Mouse (Mus musculus) hematopoietic stem cell, adult 5-6 weeks (primary cell): Measurements from ENCODE around the gene Sdk2. TPM values are rescaled to one million over a fixed set of nuclear protein-coding genes. Genes with fewer than 3 reads are reported as not detected.

Source experiments
- ATAC-seq, 2 experiments: fragments of 125-278 bp in 1 of 2; replicated peaks in 1 of 2; 2 replicates each; pipeline ENCODE4 v1.8.0; 2016 to 2017; ENCODE audit warnings: inconsistent platforms in 2 of 2, mild to moderate bottlenecking in 2 of 2, moderate number of reproducible peaks in 2 of 2, low read depth in 1 of 2, moderate TSS enrichment in 1 of 2; ENCODE audit not compliant: low FRiP score in 2 of 2, poor library complexity in 2 of 2, severe bottlenecking in 2 of 2, insufficient read depth in 1 of 2, low TSS enrichment in 1 of 2
- total RNA-seq: library from RNA; stranded (forward); fragments of 172-1452, 232-1000 nt; gene quantifications from 2 replicates; pipeline ENCODE4 v1.2.3, GENCODE M21; 2017

The Sdk2 gene
- total RNA-seq, 1 experiment from 2014 or later: not detected

DNA sequence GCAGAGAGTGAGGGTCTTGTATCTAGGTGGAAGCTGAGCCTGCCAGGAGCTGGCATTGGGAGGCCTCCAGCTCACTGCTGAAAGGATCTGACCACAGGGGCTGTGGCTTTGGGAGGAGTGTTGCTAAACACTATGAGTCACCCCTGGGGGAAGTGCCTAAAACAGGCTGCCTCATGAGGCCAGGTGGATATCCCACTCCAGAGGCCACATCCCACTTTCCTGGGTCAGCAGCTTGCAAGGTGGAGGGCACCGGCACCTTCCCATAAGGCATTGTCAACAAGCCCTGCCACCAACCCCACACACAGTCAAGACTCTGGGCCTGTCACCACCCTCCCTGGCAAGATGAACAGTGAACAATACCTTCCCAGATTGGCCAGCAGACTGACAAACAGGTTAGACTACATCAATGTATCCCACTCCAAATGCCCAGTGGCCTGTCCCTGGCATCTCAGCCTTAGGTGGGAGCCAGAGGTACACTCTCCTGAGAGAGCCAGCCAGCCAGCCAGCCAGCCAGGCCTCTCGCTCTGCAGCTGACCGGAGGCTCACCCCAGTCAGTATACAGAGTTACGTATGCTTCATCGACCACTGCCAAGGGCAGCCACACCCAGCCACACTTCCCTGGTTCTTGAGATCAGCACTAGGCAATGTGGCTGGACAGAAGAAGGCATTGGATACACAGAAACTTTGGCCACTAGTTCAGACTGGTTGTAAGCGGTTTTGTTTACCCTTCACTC is 333.0 kb downstream of the Sdk2 start:
- peak; percentile 61 to 71; a peak in 3 of 4 replicates for ATAC-seq

GRCm38 (mm10) chr11:113731945-113732612 is 334.8 kb downstream of the Sdk2 start:
- no peak for ATAC-seq

- ATAC-seq: no peak
Observed at GRCm38 (mm10) chr11:113730879-113731278, 336.0 kb downstream of the Sdk2 start.

DNA sequence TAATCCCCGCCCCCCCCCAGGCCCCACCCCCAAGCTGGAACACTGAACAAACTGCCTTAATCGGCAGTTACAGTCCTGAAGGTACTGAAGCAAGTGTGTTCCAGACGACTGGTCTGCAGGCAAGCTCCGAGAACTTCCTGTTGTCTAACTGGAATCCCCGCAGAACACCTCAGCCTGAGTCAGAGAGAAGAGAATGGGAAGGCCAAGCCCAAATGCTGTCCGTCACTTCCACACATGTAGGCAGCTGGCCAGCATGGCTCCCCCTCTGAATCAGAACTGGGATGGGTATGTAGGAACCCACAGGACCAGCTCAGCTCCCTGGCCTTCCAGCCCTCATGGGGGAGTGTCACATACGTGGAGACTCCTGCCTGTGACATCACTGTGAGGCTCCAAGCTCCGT is 336.9 kb downstream of the Sdk2 start:
- no peak for ATAC-seq

- no peak for ATAC-seq
Observed at GRCm38 (mm10) chr11:113729239-113729638, 337.6 kb downstream of the Sdk2 start.

- no peak for ATAC-seq
Observed at GRCm38 (mm10) chr11:113727992-113728391, 338.9 kb downstream of the Sdk2 start.

DNA sequence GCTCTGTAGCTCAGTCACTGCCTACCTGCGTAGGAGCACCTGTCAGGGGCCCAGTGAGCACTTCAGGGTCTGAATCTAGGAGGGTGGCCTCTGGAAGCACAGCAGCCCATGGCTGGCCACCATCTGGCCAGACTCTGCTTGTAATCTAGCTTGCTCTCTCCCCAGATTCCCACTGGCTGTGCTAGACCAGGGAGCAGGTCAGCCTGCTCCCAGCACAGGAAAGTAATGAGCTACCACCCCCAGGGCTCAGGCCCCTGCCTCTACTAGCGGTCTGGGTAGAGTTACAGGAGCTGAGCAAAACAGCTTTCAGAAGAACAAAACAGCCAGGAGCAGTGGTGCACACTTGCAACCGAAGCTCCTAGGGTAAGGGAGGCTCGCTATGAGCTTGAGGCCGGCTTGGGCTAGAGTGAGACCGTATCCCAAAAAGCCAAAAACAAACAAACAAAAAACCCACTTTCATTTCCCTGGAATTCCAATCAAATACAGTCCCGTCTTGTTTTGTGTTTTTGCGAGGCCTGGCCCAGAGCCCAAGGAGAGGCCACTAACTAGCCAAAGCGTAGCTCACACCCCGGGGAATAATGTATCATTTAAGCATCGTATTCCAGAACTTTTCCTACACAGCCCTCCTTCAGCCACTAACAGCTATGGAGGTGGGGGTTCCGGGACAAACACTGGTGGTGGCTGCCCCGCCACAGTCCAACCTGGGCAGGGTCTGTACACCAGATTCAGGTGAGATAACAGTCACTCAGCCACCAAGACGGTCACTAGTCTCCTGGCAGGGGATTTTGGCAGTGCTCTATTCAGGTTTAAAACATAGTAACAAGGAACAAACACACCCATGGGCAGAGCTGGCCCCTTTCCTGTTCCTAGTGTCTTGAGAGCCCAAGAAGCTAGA is 339.6 kb downstream of the Sdk2 start:
- no peak for ATAC-seq
